Mouse (Mus musculus): ENCODE data around the gene Pate2.

- TF ChIP-seq MAFK (IDR thresholded peaks at IDR 0.05; ENCODE audit: insufficient read depth, low read depth, low read length) (no peak), HCFC1 (IDR thresholded peaks at IDR 0.05; ENCODE audit: borderline replicate concordance, insufficient read depth, low read length) (no peak), ZC3H11A (IDR thresholded peaks at IDR 0.05; ENCODE audit: borderline replicate concordance, low read depth, low read length) (no peak), CHD2 (IDR thresholded peaks at IDR 0.05; ENCODE audit: low read depth, low read length) (no peak)
Measured at GRCm38 (mm10) chr9:35632981-35633380, 62.9 kb downstream of the Pate2 start.

All from ES-E14 (cell line).